Mouse (Mus musculus) cortical plate, adult 2 months (tissue): ENCODE measurements around the gene Rdh16f1.

Source experiments
- CTCF ChIP-seq: fragments of 200-500 bp; IDR thresholded peaks from 2 replicates; pipeline ENCODE4 v1.5.1; 2011; ENCODE audit warnings: mild to moderate bottlenecking, control low read depth, low read length; ENCODE audit not compliant: insufficient read depth; ENCODE audit errors: extremely low read depth
- POLR2A ChIP-seq: fragments of 200-500 bp; IDR thresholded peaks from 2 replicates; pipeline ENCODE4 v1.6.1; 2011; ENCODE audit warnings: mild to moderate bottlenecking, low read length, control low read depth; ENCODE audit not compliant: insufficient read depth; ENCODE audit errors: extremely low read depth

- no peak for TF ChIP-seq POLR2A
- no peak for TF ChIP-seq CTCF
Measured at GRCm38 (mm10) chr10:127802236-127802635, 42.6 kb downstream of the Rdh16f1 start.
